Mouse (Mus musculus): ENCODE results near the gene Dolpp1. TPM values are rescaled to one million over a fixed set of nuclear protein-coding genes. Genes with fewer than 3 reads are reported as not detected.

Dolpp1 gene
- polyA plus RNA-seq, 1 experiment from 2014 or later: 41.9 TPM

DNA sequence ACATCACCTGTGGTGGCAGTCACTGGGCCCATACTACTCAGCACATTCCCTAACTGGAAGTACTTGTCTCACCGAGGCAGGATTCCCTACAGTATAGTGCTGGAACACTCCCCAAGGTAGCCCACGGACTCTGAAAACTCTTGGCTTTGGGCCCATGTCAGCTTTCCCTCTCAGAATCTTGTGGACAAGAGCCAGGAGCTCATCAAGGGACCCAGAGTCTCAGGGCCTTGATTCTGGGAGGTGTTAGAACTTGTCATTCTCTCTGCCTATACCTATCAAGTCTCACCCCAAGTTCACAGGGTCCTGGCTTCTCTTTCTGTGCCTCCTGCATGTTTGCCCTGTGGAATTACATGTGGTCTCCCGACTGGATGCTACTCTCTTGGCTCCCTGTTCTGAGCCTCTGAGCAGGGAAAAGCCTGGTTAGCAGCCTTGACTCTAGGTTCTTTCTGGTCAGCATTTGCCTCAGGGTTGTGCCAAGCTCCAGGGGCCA is 48.2 kb downstream of the Dolpp1 start:
- Histone ChIP-seq H3K27me3 (ENCODE audit: control insufficient read depth, insufficient read depth, low read length) (no peaks in the 10 kb centered on the region), H3K4me3 (ENCODE audit: low read depth, low read length) (no peak overlapping the region), H3K4me2 (replicated peaks; ENCODE audit: low read depth, low read length) (no peak overlapping the region), H3K4me1 (replicated peaks; ENCODE audit: control insufficient read depth, insufficient read depth, low read length) (peaks cover 20% of the 10 kb centered on the region), H3K36me3 (ENCODE audit: control insufficient read depth, insufficient read depth, low read length) (peaks cover 2% of the 10 kb centered on the region; the same call in 1 of the 2 replicates), H3K9ac (ENCODE audit: low read depth, low read length) (no peak overlapping the region), H3K27ac (ENCODE audit: low read depth, low read length) (peak overlapping the region; percentile 98), H3K9me3 (ENCODE audit: control insufficient read depth, low read length) (no peaks in the 10 kb centered on the region)
- ATAC-seq (ENCODE audit: low FRiP score): no peak
- WGBS: 70% methylated on average over 3 of the region's 3 CpGs
- no peak for DNase-seq (ENCODE audit: low spot score)

DNA sequence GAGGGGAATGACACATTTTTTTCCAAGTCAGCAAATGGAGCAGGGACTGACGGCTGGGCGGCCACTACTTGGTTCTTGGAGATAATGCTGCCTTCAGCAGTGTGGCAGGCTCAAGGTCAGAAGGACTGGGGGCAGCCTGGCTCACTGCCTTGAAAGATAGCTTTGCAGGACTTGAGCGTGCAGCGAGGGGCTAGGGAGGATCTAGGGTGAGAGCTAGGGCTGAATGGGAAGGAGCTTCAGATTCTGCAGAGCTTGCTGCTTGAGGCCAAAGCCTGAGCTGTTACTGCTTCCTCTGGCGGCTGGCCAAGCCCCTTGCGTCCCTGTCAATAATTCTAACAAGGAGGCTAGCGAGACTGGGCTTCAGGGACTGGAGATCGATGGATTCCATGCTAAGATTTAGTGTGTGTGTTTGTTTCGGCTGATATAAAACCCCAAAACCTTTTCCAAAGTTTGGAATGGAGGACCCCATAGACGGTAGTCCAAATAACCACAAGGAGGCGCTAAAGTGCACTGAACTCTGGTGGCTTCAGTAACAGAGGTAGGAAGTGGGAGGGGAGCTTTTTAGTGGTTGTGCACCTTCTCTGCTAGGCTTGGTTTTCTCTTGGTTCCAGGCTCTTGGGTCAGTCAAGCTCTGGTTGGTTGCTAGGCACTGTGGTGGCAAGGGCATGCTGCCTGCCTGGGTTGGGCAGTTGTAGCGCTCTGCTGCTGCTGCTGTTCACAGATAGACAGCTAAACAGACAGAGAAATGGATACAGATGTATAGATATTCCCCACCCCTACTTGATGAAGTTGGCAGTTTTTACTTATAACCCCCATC is 48.9 kb downstream of the Dolpp1 start:
- Histone ChIP-seq H3K27me3 (ENCODE audit: control insufficient read depth, insufficient read depth, low read length) (no peaks in the 10 kb centered on the region), H3K4me3 (ENCODE audit: low read depth, low read length) (no peak overlapping the region), H3K9me3 (ENCODE audit: control insufficient read depth, low read length) (no peaks in the 10 kb centered on the region), H3K27ac (ENCODE audit: low read depth, low read length) (peak overlapping the region; percentile 98), H3K4me2 (replicated peaks; ENCODE audit: low read depth, low read length) (peak overlapping the region; percentile 28), H3K9ac (ENCODE audit: low read depth, low read length) (peak overlapping the region; percentile 57), H3K36me3 (ENCODE audit: control insufficient read depth, insufficient read depth, low read length) (peaks cover 2% of the 10 kb centered on the region; the same call in 1 of the 2 replicates), H3K4me1 (replicated peaks; ENCODE audit: control insufficient read depth, insufficient read depth, low read length) (peaks cover 25% of the 10 kb centered on the region)
- WGBS: 24% methylated on average over 12 of the region's 12 CpGs
- DNase-seq (ENCODE audit: low spot score) (peak; percentile 89), ATAC-seq (ENCODE audit: low FRiP score) (peak; percentile 17; the same call in 1 of the 2 replicates)

DNA sequence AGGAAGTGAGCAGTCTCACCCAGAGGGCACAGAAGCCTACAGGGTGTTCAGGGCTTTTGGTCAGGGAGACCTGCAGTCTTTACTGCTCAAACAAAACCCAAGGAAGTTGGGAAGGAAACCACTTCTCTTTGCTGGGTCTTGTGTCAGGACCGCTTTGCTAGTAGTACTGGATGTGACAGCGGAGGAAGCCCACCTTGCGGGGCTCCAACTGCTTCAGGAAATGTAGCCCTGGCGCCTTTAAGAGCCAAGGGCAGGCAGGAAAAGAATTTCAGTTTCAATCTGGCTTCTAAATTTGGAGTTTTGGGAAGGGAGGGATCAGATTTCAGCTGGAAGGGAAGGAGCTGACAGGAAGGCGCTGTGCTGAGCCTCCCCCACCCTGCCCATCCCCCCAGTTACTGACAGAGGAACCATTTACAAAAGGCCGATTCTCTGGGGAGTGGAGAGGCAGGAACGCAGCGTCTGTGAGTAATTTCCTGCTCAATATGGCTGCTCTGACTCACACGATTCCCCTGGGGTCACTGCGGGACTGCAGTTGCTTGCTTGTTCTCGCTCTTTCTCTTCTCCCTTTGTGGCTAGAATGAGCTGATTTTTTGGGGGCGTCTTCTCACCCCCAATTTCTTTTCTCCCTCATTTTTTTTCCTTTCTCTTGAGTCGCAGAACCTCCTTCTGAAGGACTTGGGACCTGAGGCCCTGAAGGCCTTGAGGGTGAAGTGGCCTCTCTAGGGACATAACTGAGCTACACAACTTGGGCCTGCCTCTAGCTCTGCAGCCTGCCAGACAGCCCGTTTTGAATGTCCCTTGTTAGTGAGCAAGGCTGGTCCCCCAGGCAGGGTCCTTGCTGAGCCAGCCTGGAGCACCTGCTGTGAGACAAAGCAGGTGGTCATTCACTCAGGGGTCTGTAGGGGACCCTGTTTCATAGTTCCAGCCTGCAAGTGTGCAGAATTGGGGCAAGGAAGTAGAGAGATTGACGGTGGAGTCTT is 49.8 kb downstream of the Dolpp1 start:
- peaks cover 2% of the 10 kb centered on the region; the same call in 1 of the 2 replicates for H3K36me3 ChIP-seq (ENCODE audit: control insufficient read depth, insufficient read depth, low read length)
- no peaks in the 10 kb centered on the region for H3K9me3 ChIP-seq (ENCODE audit: control insufficient read depth, low read length)
- no peak overlapping the region for H3K4me3 ChIP-seq (ENCODE audit: low read depth, low read length)
- H3K9ac ChIP-seq (ENCODE audit: low read depth, low read length): peak overlapping the region; percentile 57
- ATAC-seq (ENCODE audit: low FRiP score): peak; percentile 56; the same call in 1 of the 2 replicates
- WGBS: 6% methylated on average over 15 of the region's 15 CpGs
- peak; percentile 95 for DNase-seq (ENCODE audit: low spot score)
- peaks cover 25% of the 10 kb centered on the region for H3K4me1 ChIP-seq (replicated peaks; ENCODE audit: control insufficient read depth, insufficient read depth, low read length)
- H3K4me2 ChIP-seq (replicated peaks; ENCODE audit: low read depth, low read length): peak overlapping the region; percentile 28
- peak overlapping the region; percentile 98 for H3K27ac ChIP-seq (ENCODE audit: low read depth, low read length)
- no peaks in the 10 kb centered on the region for H3K27me3 ChIP-seq (ENCODE audit: control insufficient read depth, insufficient read depth, low read length)

DNA sequence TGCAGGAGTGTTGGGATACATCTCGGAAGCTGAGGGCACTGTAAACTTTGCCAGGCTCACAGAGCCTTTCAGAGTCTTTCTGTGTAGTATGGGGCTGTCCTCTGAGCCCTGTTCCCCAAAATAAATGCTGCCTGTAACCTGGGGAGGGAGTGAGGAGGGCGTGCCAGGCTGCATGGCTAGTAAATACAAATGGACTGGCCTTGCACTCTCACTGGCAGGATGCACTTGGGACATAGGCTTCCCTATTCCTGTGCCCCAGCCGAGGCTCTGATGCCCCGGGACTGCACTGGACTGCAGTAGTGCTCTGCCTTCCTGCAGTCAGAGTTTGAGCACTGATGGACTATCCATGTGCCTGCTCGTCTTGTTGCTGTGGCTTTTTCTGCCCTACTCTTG is 50.4 kb downstream of the Dolpp1 start:
- Histone ChIP-seq H3K27me3 (ENCODE audit: control insufficient read depth, insufficient read depth, low read length) (no peaks in the 10 kb centered on the region), H3K9ac (ENCODE audit: low read depth, low read length) (peak overlapping the region; percentile 57), H3K36me3 (ENCODE audit: control insufficient read depth, insufficient read depth, low read length) (peaks cover 2% of the 10 kb centered on the region; the same call in 1 of the 2 replicates), H3K4me2 (replicated peaks; ENCODE audit: low read depth, low read length) (peak overlapping the region; percentile 28), H3K9me3 (ENCODE audit: control insufficient read depth, low read length) (no peaks in the 10 kb centered on the region), H3K27ac (ENCODE audit: low read depth, low read length) (peak overlapping the region; percentile 98), H3K4me1 (replicated peaks; ENCODE audit: control insufficient read depth, insufficient read depth, low read length) (peaks cover 25% of the 10 kb centered on the region), H3K4me3 (ENCODE audit: low read depth, low read length) (no peak overlapping the region)
- 58% methylated on average over 5 of the region's 5 CpGs for WGBS
- ATAC-seq (ENCODE audit: low FRiP score) (no peak), DNase-seq (ENCODE audit: low spot score) (no peak)

DNA sequence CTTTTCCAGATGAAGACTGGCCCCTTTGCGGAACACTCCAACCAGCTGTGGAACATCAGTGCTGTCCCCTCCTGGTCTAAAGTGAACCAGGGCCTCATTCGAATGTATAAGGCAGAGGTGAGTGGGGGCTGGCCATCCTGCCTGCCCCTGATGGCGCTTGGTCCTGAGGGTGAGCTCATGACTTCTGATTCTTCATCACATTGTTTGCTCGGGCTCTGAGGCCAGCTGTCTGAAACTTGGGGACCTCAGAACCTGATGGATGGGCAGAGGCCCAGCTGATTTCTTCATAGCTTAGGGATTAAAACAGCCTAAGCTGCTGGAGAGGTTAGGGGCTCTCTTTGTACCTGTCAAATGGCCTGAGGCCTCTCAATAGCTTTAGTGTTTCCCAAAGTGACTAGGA is 51.2 kb downstream of the Dolpp1 start:
- Histone ChIP-seq H3K27ac (ENCODE audit: low read depth, low read length) (peak overlapping the region; percentile 37; the same call in 1 of the 2 replicates), H3K27me3 (ENCODE audit: control insufficient read depth, insufficient read depth, low read length) (no peaks in the 10 kb centered on the region), H3K36me3 (ENCODE audit: control insufficient read depth, insufficient read depth, low read length) (no peaks in the 10 kb centered on the region; the same call in 1 of the 2 replicates), H3K9me3 (ENCODE audit: control insufficient read depth, low read length) (no peaks in the 10 kb centered on the region), H3K4me3 (ENCODE audit: low read depth, low read length) (no peak overlapping the region), H3K4me2 (replicated peaks; ENCODE audit: low read depth, low read length) (no peak overlapping the region), H3K4me1 (replicated peaks; ENCODE audit: control insufficient read depth, insufficient read depth, low read length) (peaks cover 25% of the 10 kb centered on the region), H3K9ac (ENCODE audit: low read depth, low read length) (no peak overlapping the region)
- ATAC-seq (ENCODE audit: low FRiP score): no peak
- no peak for DNase-seq (ENCODE audit: low spot score)
- 75% methylated on average over 4 of the region's 4 CpGs for WGBS

DNA sequence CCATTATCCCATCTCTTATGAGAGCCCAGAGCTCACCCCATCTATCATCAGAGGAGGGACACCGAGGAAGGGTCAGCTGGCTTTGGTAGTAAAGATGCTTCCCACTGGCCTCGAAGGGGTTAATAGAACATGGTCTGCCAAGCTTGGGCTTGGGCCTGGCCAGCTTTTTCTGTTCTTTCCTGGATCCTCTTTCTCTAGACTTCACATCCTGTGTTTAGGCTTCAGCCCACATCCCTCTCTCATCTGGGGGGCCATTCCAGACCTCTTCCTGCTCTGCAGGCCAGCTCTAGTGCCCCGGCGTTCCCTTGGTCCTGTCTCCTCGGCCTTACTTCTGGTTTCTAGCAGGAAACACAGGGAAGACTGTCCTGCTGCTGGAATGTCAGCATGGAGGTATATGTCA is 52.0 kb downstream of the Dolpp1 start:
- H3K36me3 ChIP-seq (ENCODE audit: control insufficient read depth, insufficient read depth, low read length): no peaks in the 10 kb centered on the region; the same call in 1 of the 2 replicates
- H3K27me3 ChIP-seq (ENCODE audit: control insufficient read depth, insufficient read depth, low read length): no peaks in the 10 kb centered on the region
- 72% methylated on average over 5 of the region's 5 CpGs for WGBS
- no peak overlapping the region for H3K4me2 ChIP-seq (replicated peaks; ENCODE audit: low read depth, low read length)
- ATAC-seq (ENCODE audit: low FRiP score) (no peak), DNase-seq (ENCODE audit: low spot score) (no peak)
- H3K27ac ChIP-seq (ENCODE audit: low read depth, low read length): peak overlapping the region; percentile 19
- no peak overlapping the region for H3K4me3 ChIP-seq (ENCODE audit: low read depth, low read length)
- H3K9me3 ChIP-seq (ENCODE audit: control insufficient read depth, low read length): no peaks in the 10 kb centered on the region
- H3K9ac ChIP-seq (ENCODE audit: low read depth, low read length): no peak overlapping the region
- peaks cover 25% of the 10 kb centered on the region for H3K4me1 ChIP-seq (replicated peaks; ENCODE audit: control insufficient read depth, insufficient read depth, low read length)

DNA sequence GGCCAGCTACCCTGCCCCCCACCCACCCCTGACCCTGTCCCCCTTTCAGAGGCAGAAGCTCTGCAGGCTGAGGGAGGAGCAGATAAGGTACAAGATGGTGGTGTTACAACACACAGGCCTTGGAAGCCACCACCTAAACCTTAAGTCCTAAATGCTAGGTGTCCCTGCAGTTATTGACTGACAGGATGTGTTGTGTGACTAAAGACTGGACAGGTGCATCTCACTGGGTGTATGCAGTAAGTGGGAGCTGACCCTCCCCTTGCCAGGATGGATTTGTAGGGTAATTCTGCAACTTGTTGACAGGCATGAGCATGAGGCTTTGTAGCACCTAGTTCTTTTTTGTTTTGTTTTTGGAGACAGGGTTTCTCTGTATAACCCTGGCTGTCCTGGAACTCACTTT is 52.4 kb downstream of the Dolpp1 start:
- H3K36me3 ChIP-seq (ENCODE audit: control insufficient read depth, insufficient read depth, low read length): no peaks in the 10 kb centered on the region
- no peak overlapping the region for H3K9ac ChIP-seq (ENCODE audit: low read depth, low read length)
- no peak overlapping the region for H3K4me3 ChIP-seq (ENCODE audit: low read depth, low read length)
- ATAC-seq (ENCODE audit: low FRiP score) (no peak), DNase-seq (ENCODE audit: low spot score) (no peak)
- no peaks in the 10 kb centered on the region for H3K27me3 ChIP-seq (ENCODE audit: control insufficient read depth, insufficient read depth, low read length)
- peak overlapping the region; percentile 64 for H3K27ac ChIP-seq (ENCODE audit: low read depth, low read length)
- no peak overlapping the region for H3K4me2 ChIP-seq (replicated peaks; ENCODE audit: low read depth, low read length)
- peaks cover 25% of the 10 kb centered on the region for H3K4me1 ChIP-seq (replicated peaks; ENCODE audit: control insufficient read depth, insufficient read depth, low read length)
- no peaks in the 10 kb centered on the region for H3K9me3 ChIP-seq (ENCODE audit: control insufficient read depth, low read length)

DNA sequence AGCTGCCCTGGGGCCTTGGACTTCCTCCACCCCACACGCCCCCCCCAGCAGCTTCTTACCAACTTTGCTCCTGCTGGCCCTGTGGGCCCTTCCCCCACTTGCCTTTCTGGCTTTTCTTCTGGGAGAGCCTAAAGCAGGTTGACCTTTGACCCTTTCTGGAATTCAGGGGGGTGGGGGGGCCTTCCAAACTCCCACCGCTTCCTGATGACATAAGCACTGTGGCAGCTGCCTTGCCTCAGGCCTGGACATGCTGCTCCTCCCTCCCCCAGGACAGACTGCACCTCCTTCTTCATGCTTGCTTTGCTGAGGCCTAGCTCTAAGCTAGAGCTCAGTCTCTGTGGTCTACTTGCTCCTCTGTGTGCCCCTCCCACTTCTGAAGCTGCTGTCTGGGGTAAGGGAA is 53.3 kb downstream of the Dolpp1 start:
- Histone ChIP-seq H3K4me2 (replicated peaks; ENCODE audit: low read depth, low read length) (no peak overlapping the region), H3K9me3 (ENCODE audit: control insufficient read depth, low read length) (peaks cover 5% of the 10 kb centered on the region; the same call in 1 of the 2 replicates), H3K4me1 (replicated peaks; ENCODE audit: control insufficient read depth, insufficient read depth, low read length) (peaks cover 25% of the 10 kb centered on the region), H3K9ac (ENCODE audit: low read depth, low read length) (peak overlapping the region; percentile 44; the same call in 1 of the 2 replicates), H3K36me3 (ENCODE audit: control insufficient read depth, insufficient read depth, low read length) (peaks cover 4% of the 10 kb centered on the region; the same call in 1 of the 2 replicates), H3K4me3 (ENCODE audit: low read depth, low read length) (no peak overlapping the region), H3K27ac (ENCODE audit: low read depth, low read length) (peak overlapping the region; percentile 64), H3K27me3 (ENCODE audit: control insufficient read depth, insufficient read depth, low read length) (no peaks in the 10 kb centered on the region)
- WGBS: 10% methylated on average over 2 of the region's 2 CpGs
- peak; percentile 54 for DNase-seq (ENCODE audit: low spot score)
- ATAC-seq (ENCODE audit: low FRiP score): 0 out of 2 replicates have a peak, but pooled peaks have one; percentile 11

All from hindbrain, embryonic 11.5 days (tissue).